Mouse (Mus musculus): Measurements from ENCODE around the gene Gpat2.

Gpat2 gene

DNA sequence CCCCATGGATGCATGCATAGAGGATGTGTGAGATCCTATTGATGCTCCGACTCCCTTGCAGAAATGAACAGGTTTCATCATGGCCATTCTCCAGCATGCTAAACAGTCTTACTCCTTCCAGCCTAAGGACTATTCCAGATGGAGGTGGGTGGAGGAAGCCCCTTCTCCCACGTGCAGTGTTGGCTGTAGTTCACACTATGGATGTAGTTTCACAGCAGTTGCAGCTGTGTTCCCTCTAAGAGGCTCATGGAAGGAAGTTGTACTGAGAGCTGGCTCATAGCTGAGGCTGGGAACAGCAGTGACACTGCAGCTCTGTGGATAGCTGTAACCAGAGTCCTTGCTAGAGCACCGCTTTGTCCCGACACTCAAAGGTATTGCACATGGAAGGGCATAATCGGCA is 12.7 kb downstream of the Gpat2 start:
- no peak for DNase-seq (ENCODE audit: low read depth in 1 of 2, low spot score in 2 of 2)

DNA sequence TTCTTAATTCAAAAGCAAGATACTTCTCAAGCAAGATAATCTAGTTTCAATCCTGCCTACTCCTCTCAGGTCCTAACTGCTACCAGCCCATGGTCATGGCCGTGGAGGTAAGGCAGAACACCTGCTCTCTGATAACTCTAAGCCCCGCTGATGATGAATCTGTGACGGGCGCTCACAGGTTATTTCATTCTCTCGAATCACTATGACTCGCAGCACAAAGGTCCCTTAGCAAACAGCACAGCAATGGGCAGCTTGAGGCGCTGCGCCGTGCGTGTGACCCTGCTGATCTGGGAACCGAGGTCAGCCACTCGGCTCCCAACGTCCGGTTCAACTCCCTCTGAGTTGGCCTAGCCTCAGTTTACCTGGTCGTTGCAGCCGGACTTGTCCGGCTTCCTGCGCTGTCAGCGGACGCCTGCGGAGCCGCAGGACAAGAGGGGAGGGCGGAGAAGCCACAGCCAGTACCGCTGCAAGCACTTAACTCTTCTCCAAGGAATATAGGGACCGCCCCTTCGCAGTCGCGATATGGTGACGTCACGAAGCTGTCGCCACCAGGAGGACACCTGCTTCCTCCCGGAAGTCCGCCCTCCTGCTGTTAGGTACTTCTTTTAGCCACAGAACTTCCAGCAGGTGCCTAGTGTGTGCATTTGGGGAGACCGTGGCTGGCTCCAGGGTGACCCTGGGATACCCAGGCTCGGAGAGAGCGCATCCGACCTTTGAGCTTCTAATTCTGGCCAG is 19.2 kb downstream of the Gpat2 start, which contains the start of gene Fahd2a:
Fahd2a (minus strand) TSS at position 511 of the 735 bp plus-strand sequence.
- peak; percentile 60 to 82 for DNase-seq (ENCODE audit: low read depth in 1 of 2, low spot score in 2 of 2)

DNA sequence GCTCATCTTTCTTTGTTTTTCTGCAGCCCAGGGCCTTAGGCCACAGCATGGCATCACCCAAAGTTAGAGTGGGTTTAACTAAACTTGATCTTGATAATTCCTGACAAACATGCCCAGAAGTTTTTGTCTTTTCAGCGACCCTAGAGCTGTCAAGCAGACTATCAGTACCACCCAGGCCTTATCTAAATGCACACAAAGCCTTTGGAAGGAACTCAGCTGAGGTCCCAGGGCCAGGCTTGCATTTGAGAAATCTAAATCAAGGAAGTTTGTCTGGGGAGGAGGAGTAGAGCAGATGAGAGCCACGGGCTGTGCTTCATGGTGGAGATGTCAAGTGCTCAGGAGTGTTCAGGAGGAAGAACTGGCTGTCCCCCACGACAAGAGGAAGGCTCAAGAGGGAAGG is 21.8 kb downstream of the Gpat2 start:
- no peak for DNase-seq (ENCODE audit: low read depth in 1 of 2, low spot score in 2 of 2)

DNA sequence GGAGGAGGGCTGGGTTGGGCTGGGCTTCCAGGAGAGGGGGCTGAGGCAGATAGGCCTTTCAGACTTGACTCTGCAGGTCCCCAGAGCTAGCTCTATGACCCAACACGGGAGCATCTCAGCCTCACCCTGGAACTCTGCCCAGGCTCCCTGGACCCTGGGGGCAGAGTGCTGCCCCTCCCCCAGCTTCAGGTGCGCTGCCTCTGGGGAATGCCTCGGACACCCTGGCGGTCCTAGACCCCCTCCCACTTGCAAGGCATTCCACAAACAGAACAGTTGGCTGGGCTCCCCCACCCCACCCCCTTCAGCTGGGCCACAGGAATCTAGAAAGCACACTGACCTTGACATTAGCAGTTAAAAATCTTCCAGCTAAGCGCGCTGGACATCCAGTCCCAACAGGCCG is 24.7 kb downstream of the Gpat2 start:
- DNase-seq (ENCODE audit: low read depth in 1 of 2, low spot score in 2 of 2) = no peak

DNA sequence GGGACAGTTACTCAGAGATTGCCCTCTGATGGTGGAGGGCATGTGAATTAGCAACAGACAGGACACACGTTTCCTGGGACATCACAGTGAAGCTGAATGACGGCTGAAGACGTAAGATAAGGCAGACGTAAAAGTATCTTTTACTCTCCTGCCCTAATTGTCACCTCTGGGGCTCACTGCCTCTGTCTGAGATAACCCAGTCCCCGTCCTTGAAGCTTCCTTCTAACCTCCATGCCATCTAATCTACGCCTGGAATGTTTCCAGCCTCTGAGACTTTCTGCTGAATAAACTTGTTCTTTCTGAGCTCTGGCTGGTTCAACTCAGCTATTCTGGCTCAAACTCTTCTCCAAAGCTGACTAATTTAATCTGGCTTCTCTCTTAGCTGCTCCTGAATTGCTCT is 26.7 kb downstream of the Gpat2 start:
- DNase-seq (ENCODE audit: low read depth in 1 of 2, low spot score in 2 of 2) = no peak

DNA sequence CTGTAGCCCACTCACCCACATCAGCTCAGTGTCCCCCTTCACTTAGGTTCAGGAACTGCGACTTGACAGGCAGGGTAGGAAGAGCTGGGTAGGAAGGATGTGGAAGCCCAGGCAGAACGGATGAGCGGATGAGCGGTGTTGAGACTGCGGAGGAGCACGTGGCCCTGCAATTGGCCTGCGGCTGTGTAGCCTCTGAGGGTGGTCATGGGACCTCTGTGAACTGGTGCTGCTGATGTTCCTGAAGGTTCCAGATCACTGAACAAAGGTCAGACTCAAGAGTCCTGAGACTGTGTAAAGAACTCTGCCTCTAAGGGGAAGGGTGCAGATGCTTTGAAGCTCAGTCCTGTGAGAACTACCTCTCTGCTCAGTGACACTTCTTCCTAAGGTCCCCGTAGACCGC is 28.1 kb downstream of the Gpat2 start:
- DNase-seq (ENCODE audit: low read depth in 1 of 2, low spot score in 2 of 2) = no peak

DNA sequence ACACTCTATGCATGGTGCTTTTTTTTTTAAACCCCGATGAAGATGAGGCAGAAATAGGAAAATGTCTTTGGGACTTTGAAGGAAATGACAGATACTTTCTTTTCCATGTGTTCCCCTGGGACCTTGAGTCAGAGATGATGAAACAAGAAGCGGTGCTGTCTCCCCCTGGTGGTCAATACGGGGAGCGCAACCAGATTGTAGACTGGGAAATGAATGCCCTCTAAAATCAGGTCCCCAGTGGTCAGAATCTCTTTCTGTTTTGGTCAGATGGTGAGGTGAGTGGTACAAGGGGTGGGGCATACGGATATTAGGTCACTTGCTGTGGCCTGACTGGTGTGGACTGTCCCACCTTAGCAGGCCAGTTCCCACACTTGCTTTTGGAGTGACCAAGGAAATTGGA is 28.8 kb downstream of the Gpat2 start:
- peak; percentile 36 to 59 for DNase-seq (ENCODE audit: low read depth in 1 of 2, low spot score in 2 of 2)

DNA sequence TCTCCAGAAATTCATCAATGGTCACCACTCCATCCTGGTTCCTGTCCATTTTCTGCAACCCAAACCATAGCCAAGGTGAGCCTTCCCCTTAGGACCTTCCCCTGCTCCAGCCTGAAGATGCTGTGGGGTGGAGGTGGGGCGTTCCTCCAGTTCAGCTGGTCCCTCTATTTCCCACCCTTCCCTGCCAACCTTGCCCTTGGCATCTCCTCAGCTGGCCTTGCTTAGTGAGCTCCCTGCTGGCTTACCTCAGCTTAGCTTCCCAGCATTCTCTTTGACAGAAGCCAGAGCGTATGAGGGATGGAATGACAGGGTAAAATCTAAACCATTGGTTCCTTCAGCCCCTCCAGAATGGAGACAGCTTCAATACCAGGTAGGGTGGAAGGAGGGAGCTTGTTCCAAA is 34.3 kb downstream of the Gpat2 start:
- DNase-seq (ENCODE audit: low read depth in 1 of 2, low spot score in 2 of 2) = no peak

DNA sequence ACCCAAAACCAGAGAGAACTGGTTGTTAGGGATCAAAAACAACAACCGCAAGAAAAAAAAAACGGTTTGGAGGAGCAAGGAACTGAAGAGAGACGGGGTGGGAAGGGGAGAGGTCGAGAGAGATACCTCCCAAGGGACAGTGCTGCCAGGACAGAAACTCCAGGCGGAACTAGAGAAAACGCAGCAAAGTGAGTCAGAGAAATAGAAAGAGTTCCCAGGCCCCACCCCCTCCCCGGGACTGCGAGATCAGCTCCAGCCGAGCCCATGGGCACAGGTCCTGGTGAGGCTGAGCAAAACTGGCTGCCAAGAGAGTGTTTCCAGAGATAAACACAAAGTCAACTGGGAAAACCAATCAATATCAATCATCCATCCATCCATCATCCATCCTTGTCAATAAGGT is 36.4 kb downstream of the Gpat2 start:
- no peak for DNase-seq (ENCODE audit: low read depth in 1 of 2, low spot score in 2 of 2)

DNA sequence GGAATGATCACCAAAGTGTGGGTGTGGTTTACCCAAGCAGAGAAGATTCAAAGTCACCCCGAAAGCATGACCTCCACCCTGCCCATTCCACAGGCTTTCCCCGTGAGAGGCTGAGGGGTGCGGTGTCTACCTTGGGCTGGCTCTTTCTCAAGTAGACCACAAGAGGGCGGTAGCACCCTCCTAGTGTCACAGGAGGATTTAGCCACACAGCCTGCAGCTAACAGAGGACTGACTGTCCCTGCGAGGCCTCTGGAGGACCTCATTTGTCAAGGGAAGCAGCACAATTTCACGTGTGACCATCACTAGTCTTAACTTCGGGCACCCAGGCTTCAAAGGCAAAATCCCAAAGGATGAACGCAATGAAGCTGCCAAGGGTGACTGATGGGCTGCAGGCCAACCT is 37.3 kb downstream of the Gpat2 start:
- DNase-seq (ENCODE audit: low read depth in 1 of 2, low spot score in 2 of 2) = no peak

DNA sequence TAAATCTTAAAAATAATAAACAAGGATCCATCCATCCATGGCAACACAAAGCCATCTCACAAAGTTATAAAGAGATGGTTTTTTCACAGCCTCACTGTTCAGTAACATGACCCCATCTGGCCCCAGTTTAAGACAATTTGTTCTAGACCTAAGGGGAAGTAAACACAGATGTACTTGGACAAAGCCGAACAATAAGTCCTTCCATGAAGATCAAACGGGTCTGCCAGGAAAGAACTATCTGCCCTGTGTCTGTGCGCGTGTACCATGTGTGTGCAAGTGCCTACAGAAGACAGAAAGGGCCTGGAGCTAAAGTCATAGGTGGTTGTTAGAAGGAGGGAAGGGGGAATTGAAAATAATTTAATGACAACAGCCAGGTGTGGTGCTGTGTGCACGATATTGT is 45.2 kb downstream of the Gpat2 start:
- no peak for DNase-seq (ENCODE audit: low read depth in 1 of 2, low spot score in 2 of 2)

DNA sequence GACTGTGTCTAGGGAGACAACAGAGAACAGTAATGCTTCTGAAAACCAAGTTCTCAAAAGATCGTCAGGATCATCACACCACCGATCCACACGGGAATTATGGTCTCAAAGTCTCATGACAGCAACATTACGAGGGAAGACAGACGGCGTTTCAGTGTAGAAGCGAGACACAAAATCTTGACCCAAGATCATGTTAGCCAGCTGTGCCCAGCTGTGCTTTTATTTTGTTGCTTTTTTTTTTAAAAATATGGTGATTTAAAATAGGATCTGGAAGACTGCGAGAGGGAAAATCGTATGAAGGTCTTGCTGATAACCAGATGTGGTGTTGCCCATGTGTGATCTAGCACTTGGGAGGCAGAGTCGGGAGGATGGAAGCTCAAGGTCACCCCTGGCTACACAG is 45.7 kb downstream of the Gpat2 start:
- no peak for DNase-seq (ENCODE audit: low read depth in 1 of 2, low spot score in 2 of 2)

DNA sequence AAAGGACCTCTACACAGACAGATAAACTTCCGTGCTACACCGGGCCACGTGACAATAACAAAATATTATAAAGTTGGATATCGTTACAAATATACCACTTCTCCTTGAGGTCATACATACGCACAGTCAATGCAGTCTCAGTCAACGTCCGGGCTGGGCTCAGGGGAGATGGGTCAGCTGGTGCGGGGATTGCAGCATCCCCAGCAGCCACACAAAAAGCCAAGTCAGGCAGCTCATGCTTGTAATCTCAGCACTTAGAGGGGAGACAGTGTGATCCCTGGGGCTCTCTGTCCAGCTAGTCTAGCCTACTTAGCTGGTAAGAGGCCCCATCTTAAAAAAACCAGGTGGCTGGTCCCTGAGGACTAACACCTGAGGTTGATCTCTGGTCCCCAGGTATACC is 46.3 kb downstream of the Gpat2 start:
- no peak for DNase-seq (ENCODE audit: low read depth in 1 of 2, low spot score in 2 of 2)

DNA sequence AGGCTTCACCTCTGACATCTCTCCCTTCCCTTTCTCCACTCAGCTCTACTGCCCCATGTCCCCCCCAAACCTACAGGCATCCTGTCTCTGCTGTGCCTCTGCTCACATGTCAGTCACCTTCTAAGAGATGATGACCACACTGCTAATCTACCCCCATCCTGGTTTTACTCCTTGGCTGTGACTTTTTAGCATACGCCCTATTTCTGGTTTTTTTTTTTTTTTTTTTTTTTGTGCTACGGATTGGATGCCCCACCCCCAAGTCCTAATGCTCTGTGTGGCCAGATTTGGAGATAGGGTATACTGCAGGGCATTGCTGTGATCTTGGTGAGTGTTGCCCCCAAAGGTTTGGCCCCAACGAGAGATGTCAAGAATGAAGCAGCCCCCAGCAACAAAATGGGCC is 47.3 kb downstream of the Gpat2 start:
- no peak for DNase-seq (ENCODE audit: low read depth in 1 of 2, low spot score in 2 of 2)

DNA sequence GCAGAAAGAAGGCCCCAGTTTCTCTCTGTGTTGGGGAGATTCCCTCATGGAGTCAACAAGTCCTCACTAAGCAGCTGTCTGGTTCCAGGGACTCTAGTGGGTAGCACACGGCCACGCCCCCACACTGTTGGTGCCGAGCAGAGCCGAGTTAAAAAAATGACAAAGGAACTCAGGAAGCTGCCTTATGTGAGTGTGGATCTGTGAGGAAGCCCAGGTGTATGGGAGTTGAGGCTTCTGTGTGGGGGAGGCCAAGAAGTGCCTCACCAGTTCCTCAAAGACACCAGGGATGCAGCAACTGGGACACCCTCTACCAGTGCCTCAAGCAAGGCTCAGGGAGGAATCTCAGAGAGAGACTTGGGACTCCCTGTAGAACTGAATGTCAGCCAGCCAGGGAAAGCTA is 54.2 kb downstream of the Gpat2 start:
- DNase-seq (ENCODE audit: low read depth in 1 of 2, low spot score in 2 of 2) = no peak

DNA sequence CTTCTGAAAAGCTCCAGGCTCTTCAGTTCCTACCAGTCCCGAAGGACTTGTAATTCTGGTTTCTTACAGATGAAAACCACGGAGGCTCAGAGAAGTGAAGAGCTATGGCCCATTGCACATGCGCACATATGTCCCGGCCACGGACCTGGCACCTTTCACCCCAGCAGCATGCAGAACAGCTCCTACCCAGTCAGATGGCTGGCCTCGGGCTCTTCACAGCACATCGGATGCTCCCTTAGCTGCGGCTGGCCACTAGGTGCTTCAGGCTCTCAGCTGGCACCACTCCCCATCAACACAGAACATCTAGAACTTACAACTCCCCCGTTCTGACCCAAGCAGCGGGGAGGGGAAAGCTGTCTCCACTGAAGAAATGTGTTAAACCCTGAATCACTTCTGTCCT is 54.8 kb downstream of the Gpat2 start:
- no peak for DNase-seq (ENCODE audit: low read depth in 1 of 2, low spot score in 2 of 2)

DNA sequence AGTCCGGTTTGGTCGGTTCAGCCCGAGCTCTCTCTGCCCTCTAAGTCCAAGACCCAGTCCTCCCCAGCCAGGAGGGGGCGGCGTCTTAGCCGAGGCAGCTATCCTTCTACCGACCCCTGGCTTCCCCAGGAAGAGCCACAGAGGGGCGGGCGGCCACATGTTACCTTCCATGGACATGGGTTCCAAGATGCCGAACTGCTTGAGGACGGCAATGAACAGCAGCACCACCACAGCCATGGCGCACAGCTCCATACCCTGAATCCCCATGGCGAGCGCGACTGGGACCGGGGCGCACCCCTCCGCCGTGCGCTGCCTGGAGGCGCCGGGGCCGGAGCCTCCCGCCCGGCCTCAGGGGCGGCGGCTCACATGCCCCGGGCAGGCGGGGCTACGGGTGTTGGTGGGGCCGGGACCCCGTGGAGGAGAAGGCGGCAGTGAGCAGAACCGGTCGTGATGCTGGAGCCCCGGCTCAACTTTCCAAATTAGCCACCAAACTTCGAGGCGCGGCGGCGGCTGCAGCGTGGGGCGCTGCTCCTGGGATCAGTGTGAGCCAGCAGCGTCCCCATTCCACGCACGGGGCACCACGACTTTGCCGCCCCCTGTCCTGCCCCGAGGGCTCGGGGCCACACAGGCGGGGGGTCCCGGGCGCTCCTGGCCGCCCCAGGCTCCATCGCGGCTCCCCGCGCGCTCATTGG is 57.0 kb downstream of the Gpat2 start:
- DNase-seq (ENCODE audit: low read depth in 1 of 2, low spot score in 2 of 2) = no peak

DNA sequence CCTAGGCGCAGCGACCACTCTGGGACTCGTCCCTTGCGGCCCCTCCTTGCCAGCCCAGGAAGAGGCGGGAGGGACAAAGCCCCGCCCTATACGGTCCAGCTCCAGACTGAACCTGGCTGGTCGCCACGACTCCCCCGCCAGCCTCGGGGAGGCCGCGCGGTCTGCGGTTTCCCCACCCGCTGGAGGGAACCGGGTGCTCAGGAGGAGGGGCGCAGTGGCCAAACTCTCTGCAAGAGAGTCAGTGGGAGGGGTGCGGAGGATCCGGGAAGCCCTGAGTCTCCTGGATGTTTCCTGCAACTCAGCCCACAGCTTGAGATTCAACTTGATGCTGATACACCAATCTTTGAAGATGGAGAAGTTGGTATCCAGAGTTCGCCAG is 57.5 kb downstream of the Gpat2 start:
- DNase-seq (ENCODE audit: low read depth in 1 of 2, low spot score in 2 of 2) = no peak

DNA sequence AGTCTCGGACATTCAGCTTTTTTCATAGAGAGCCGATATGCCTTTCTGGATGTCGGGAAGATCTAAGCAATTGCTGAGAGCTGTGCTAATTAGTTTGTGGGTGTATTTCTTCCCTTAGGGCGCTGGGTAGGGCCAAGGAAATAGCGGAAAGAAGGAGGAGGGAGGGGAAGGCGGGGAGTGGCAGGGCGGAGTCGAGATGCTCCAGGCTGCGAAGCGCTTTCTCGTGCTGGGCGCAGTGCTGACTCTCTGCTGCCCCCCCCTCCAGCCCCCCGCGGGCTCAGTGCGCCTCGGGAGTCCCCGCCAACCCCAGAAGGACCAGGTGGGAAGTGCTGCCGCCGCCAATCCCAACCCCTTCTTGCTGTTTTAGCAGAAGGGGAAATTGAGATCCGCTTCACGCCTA is 58.0 kb downstream of the Gpat2 start:
- DNase-seq (ENCODE audit: low read depth in 1 of 2, low spot score in 2 of 2) = no peak

DNA sequence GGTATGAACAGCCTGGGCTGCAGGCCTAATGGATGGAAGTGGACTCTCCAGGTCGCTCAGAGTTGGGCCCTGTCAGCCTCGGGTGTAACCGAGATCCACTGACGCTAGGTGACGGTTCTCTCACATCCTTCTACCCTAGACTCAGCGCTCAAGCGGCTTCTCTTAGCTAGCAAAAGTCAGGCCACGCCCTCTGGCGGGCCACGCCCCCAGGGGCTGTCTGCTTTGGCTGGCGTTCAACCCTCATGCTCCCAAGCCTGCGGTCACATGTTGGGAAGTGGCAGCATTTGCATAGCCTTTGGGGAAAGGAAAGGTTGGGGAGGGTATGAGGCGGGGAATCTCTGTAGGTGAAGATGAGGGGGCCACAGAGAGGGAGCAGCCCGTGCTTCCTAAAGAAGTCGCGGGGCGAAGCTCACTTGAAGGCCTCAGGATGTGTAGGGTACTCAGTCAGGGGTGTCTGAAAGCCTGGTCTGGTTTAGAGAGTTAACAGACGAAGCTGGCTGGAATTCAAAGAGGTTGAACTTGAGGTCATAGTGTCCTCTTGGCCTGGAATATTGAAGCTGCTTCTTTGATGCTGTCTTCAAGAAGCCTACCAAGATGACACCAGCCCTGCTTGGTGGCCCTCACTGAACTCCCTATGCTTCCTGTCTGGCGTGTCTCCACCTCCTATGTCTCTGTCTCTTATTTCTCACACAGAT is 59.6 kb downstream of the Gpat2 start:
- no peak for DNase-seq (ENCODE audit: low read depth in 1 of 2, low spot score in 2 of 2)

Measured in monocyte, adult 2 months (primary cell).